Mouse (Mus musculus): ENCODE results near the gene Scml4. TPM values are rescaled to one million over a fixed set of nuclear protein-coding genes. Genes with fewer than 3 reads are reported as not detected.

Gene Scml4
- polyA plus RNA-seq, 1 experiment from 2014 or later, result 2.0 TPM

- Histone ChIP-seq H3K36me3 (ENCODE audit: control insufficient read depth, insufficient read depth) (peaks cover 12% of the 10 kb centered on the region; the same call in 1 of the 2 replicates), H3K4me1 (ENCODE audit: control insufficient read depth, insufficient read depth, low read length) (no peaks in the 10 kb centered on the region), H3K4me2 (ENCODE audit: low read depth, low read length) (no peak overlapping the region), H3K9me3 (replicated peaks; ENCODE audit: control insufficient read depth, low read length) (0 out of 2 replicates have a peak, but pooled peaks cover 4% of the 10 kb centered on the region), H3K27me3 (ENCODE audit: control insufficient read depth, insufficient read depth, low read length) (no peaks in the 10 kb centered on the region), H3K9ac (ENCODE audit: low read length) (no peak overlapping the region), H3K4me3 (ENCODE audit: low read length) (no peak overlapping the region), H3K27ac (ENCODE audit: low read length) (no peak overlapping the region)
- 87% methylated on average over 2 of the region's 2 CpGs for WGBS
- ATAC-seq (replicated peaks; ENCODE audit: extremely low read depth, insufficient read depth, low FRiP score), result no peak
Observed at GRCm38 (mm10) chr10:42838736-42839135, 21.4 kb upstream of the Scml4 start.

- H3K9ac ChIP-seq (ENCODE audit: low read length), result no peak overlapping the region
- 0 out of 2 replicates have a peak, but pooled peaks cover 4% of the 10 kb centered on the region for H3K9me3 ChIP-seq (replicated peaks; ENCODE audit: control insufficient read depth, low read length)
- H3K4me2 ChIP-seq (ENCODE audit: low read depth, low read length), result no peak overlapping the region
- peaks cover 6% of the 10 kb centered on the region; the same call in 1 of the 2 replicates for H3K36me3 ChIP-seq (ENCODE audit: control insufficient read depth, insufficient read depth)
- H3K27ac ChIP-seq (ENCODE audit: low read length), result no peak overlapping the region
- ATAC-seq (replicated peaks; ENCODE audit: extremely low read depth, insufficient read depth, low FRiP score), result no peak
- WGBS, result 94% methylated on average over 11 of the region's 11 CpGs
- H3K4me1 ChIP-seq (ENCODE audit: control insufficient read depth, insufficient read depth, low read length), result no peaks in the 10 kb centered on the region
- H3K27me3 ChIP-seq (ENCODE audit: control insufficient read depth, insufficient read depth, low read length), result no peaks in the 10 kb centered on the region
- H3K4me3 ChIP-seq (ENCODE audit: low read length), result no peak overlapping the region
Observed at GRCm38 (mm10) chr10:42840036-42840435, 20.1 kb upstream of the Scml4 start.

GRCm38 (mm10) chr10:42841531-42842195 is 18.5 kb upstream of the Scml4 start:
- no peak overlapping the region for H3K4me3 ChIP-seq (ENCODE audit: low read length)
- WGBS, result 58% methylated on average over 16 of the region's 16 CpGs
- no peak overlapping the region for H3K9ac ChIP-seq (ENCODE audit: low read length)
- no peaks in the 10 kb centered on the region for H3K4me1 ChIP-seq (ENCODE audit: control insufficient read depth, insufficient read depth, low read length)
- ATAC-seq (replicated peaks; ENCODE audit: extremely low read depth, insufficient read depth, low FRiP score), result no peak
- H3K27ac ChIP-seq (ENCODE audit: low read length), result no peak overlapping the region
- peaks cover 6% of the 10 kb centered on the region; the same call in 1 of the 2 replicates for H3K36me3 ChIP-seq (ENCODE audit: control insufficient read depth, insufficient read depth)
- H3K27me3 ChIP-seq (ENCODE audit: control insufficient read depth, insufficient read depth, low read length), result no peaks in the 10 kb centered on the region
- H3K4me2 ChIP-seq (ENCODE audit: low read depth, low read length), result no peak overlapping the region
- 0 out of 2 replicates have a peak, but pooled peaks cover 4% of the 10 kb centered on the region for H3K9me3 ChIP-seq (replicated peaks; ENCODE audit: control insufficient read depth, low read length)

DNA sequence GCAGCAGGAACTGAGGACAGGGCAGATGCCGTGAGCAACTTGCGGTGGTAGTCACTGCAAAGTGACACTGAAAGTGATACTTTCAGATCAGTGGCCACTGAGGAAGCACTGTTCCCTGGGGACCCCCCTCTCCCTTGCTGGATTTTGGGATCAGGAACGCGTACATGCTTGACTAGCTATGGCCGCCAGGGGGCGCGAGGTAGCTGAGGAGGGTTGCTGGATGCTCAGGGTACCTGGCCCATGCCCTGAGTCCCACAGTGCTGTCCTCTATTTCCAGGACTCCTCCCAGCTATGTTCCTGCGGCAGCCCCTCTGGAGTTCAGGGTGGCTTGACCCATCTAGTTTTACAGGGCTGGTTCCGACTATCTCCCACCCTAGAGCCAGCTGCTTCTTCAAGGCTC is 17.8 kb upstream of the Scml4 start:
- Histone ChIP-seq H3K9ac (ENCODE audit: low read length) (no peak overlapping the region), H3K4me3 (ENCODE audit: low read length) (no peak overlapping the region), H3K4me2 (ENCODE audit: low read depth, low read length) (no peak overlapping the region), H3K27me3 (ENCODE audit: control insufficient read depth, insufficient read depth, low read length) (no peaks in the 10 kb centered on the region), H3K9me3 (replicated peaks; ENCODE audit: control insufficient read depth, low read length) (0 out of 2 replicates have a peak, but pooled peaks cover 4% of the 10 kb centered on the region), H3K36me3 (ENCODE audit: control insufficient read depth, insufficient read depth) (peaks cover under 1% of the 10 kb centered on the region; the same call in 1 of the 2 replicates), H3K27ac (ENCODE audit: low read length) (no peak overlapping the region), H3K4me1 (ENCODE audit: control insufficient read depth, insufficient read depth, low read length) (no peaks in the 10 kb centered on the region)
- ATAC-seq (replicated peaks; ENCODE audit: extremely low read depth, insufficient read depth, low FRiP score), result peak; percentile 28; the same call in 1 of the 2 replicates
- WGBS, result 11% methylated on average over 9 of the region's 9 CpGs

DNA sequence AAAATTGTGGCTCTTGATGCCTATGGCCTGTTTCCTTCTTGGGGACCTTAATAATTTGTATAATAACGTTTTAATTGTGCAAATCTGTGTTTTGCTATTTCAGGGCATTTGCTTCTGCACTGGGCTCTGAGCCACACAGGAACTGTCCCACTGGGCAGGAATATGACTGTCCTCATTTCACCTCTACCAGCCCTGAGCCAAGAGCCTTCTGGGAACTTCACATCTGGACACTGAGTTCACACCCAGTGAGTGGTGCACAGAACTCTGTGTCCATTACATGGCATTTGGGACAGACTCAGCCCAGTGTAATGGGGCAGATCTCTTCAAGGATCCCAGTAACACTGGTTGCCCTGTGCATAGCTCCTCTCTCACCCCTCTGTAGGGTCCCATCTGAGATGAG is 16.8 kb upstream of the Scml4 start:
- H3K27me3 ChIP-seq (ENCODE audit: control insufficient read depth, insufficient read depth, low read length), result no peaks in the 10 kb centered on the region
- H3K4me1 ChIP-seq (ENCODE audit: control insufficient read depth, insufficient read depth, low read length), result no peaks in the 10 kb centered on the region
- H3K9ac ChIP-seq (ENCODE audit: low read length), result no peak overlapping the region
- H3K36me3 ChIP-seq (ENCODE audit: control insufficient read depth, insufficient read depth), result no peaks in the 10 kb centered on the region
- H3K4me3 ChIP-seq (ENCODE audit: low read length), result no peak overlapping the region
- H3K9me3 ChIP-seq (replicated peaks; ENCODE audit: control insufficient read depth, low read length), result no peaks in the 10 kb centered on the region
- ATAC-seq (replicated peaks; ENCODE audit: extremely low read depth, insufficient read depth, low FRiP score), result no peak
- 73% methylated on average over 1 of the region's 1 CpGs for WGBS
- no peak overlapping the region for H3K4me2 ChIP-seq (ENCODE audit: low read depth, low read length)
- no peak overlapping the region for H3K27ac ChIP-seq (ENCODE audit: low read length)

- H3K9ac ChIP-seq (ENCODE audit: low read length), result no peak overlapping the region
- no peaks in the 10 kb centered on the region for H3K9me3 ChIP-seq (replicated peaks; ENCODE audit: control insufficient read depth, low read length)
- no peak overlapping the region for H3K4me3 ChIP-seq (ENCODE audit: low read length)
- WGBS, result 10% methylated on average over 1 of the region's 1 CpGs
- ATAC-seq (replicated peaks; ENCODE audit: extremely low read depth, insufficient read depth, low FRiP score), result no peak
- H3K4me2 ChIP-seq (ENCODE audit: low read depth, low read length), result no peak overlapping the region
- no peaks in the 10 kb centered on the region for H3K4me1 ChIP-seq (ENCODE audit: control insufficient read depth, insufficient read depth, low read length)
- H3K36me3 ChIP-seq (ENCODE audit: control insufficient read depth, insufficient read depth), result no peaks in the 10 kb centered on the region
- H3K27ac ChIP-seq (ENCODE audit: low read length), result no peak overlapping the region
- no peaks in the 10 kb centered on the region for H3K27me3 ChIP-seq (ENCODE audit: control insufficient read depth, insufficient read depth, low read length)
Observed at GRCm38 (mm10) chr10:42845480-42845879, 14.7 kb upstream of the Scml4 start.

DNA sequence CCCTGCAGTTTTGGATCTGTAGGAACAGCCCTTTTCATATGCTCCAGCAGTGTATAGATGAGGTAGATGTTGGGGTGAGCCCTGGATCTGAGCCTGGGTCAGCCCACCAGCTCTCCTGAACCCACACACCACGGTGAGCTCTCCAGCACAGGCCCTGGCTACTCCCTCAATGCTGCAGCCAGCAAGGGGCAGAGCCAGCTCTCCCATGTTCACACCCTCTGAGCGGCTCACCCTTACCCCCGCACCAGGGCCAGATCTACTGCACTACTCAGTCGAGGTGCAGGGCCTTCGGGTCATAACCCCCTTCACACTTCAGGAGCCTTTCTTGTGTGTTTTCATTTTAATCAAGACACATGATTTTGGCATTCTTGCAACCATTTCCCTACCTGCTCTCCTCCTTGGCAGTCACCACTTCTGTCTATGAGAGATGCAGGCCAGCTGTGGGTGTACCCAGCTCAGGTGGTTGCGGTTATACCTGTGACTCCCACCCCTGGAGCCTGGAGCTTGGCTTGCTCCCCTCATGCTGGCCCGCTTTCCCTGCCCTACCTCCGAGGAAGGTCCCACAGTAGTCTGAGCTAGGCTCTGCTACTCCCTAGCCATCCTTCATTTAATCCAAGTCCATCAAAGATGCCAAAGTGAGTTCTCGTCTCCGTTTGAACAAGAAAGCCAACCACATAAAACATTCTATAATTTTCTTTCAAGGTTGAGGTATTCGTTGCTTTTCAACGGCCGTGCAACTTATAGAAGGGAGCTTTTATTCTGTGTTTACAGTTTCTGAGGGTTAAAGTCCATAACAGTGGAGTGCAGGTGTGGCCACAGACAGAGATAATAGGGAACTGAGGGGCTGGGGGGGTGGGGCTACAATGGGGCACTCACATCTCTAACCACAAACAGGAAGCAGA is 11.7 kb upstream of the Scml4 start:
- Histone ChIP-seq H3K36me3 (ENCODE audit: control insufficient read depth, insufficient read depth) (no peaks in the 10 kb centered on the region), H3K27ac (ENCODE audit: low read length) (no peak overlapping the region; the same call in 1 of the 2 replicates), H3K9me3 (replicated peaks; ENCODE audit: control insufficient read depth, low read length) (peaks cover 3% of the 10 kb centered on the region), H3K9ac (ENCODE audit: low read length) (no peak overlapping the region), H3K4me3 (ENCODE audit: low read length) (no peak overlapping the region), H3K27me3 (ENCODE audit: control insufficient read depth, insufficient read depth, low read length) (no peaks in the 10 kb centered on the region), H3K4me1 (ENCODE audit: control insufficient read depth, insufficient read depth, low read length) (no peaks in the 10 kb centered on the region), H3K4me2 (ENCODE audit: low read depth, low read length) (no peak overlapping the region)
- WGBS, result 83% methylated on average over 13 of the region's 13 CpGs
- ATAC-seq (replicated peaks; ENCODE audit: extremely low read depth, insufficient read depth, low FRiP score), result no peak

- Histone ChIP-seq H3K9me3 (replicated peaks; ENCODE audit: control insufficient read depth, low read length) (peaks cover 9% of the 10 kb centered on the region), H3K4me3 (ENCODE audit: low read length) (no peak overlapping the region), H3K36me3 (ENCODE audit: control insufficient read depth, insufficient read depth) (no peaks in the 10 kb centered on the region), H3K4me1 (ENCODE audit: control insufficient read depth, insufficient read depth, low read length) (no peaks in the 10 kb centered on the region), H3K9ac (ENCODE audit: low read length) (no peak overlapping the region), H3K27me3 (ENCODE audit: control insufficient read depth, insufficient read depth, low read length) (no peaks in the 10 kb centered on the region), H3K27ac (ENCODE audit: low read length) (no peak overlapping the region), H3K4me2 (ENCODE audit: low read depth, low read length) (no peak overlapping the region)
- WGBS, result 82% methylated on average over 7 of the region's 7 CpGs
- ATAC-seq (replicated peaks; ENCODE audit: extremely low read depth, insufficient read depth, low FRiP score), result peak; percentile 37
Observed at GRCm38 (mm10) chr10:42849081-42849400, 11.1 kb upstream of the Scml4 start.

- Histone ChIP-seq H3K9me3 (replicated peaks; ENCODE audit: control insufficient read depth, low read length) (peaks cover 16% of the 10 kb centered on the region), H3K4me2 (ENCODE audit: low read depth, low read length) (no peak overlapping the region), H3K27ac (ENCODE audit: low read length) (no peak overlapping the region), H3K27me3 (ENCODE audit: control insufficient read depth, insufficient read depth, low read length) (no peaks in the 10 kb centered on the region), H3K36me3 (ENCODE audit: control insufficient read depth, insufficient read depth) (no peaks in the 10 kb centered on the region), H3K9ac (ENCODE audit: low read length) (no peak overlapping the region), H3K4me1 (ENCODE audit: control insufficient read depth, insufficient read depth, low read length) (no peaks in the 10 kb centered on the region), H3K4me3 (ENCODE audit: low read length) (no peak overlapping the region)
- no peak for ATAC-seq (replicated peaks; ENCODE audit: extremely low read depth, insufficient read depth, low FRiP score)
- WGBS, result 58% methylated on average over 4 of the region's 4 CpGs
Observed at GRCm38 (mm10) chr10:42854838-42855237, 5.3 kb upstream of the Scml4 start.

All from heart, embryonic 16.5 days (tissue).